Mouse (Mus musculus) limb, embryonic 12.5 days (tissue): ENCODE data around the gene Foxd1. TPM values are rescaled to one million over a fixed set of nuclear protein-coding genes. Genes with fewer than 3 reads are reported as not detected.

Source experiments
- ATAC-seq: fragments of 200-750 bp; cut with Nextera tagmentation; 2 replicates; pipeline ENCODE4 v1.8.0; 2017; ENCODE audit warnings: low read depth, moderate TSS enrichment; ENCODE audit not compliant: insufficient number of reproducible peaks, insufficient read depth, low FRiP score, low TSS enrichment
- H3K27ac ChIP-seq: fragments of 300-500 bp; sonication (generic); 2 replicates; pipeline ENCODE4 v1.5.1; 2016; ENCODE audit warnings: mild to moderate bottlenecking, moderate library complexity
- H3K27me3 ChIP-seq: fragments of 300-500 bp; sonication (generic); 2 replicates; pipeline ENCODE4 v1.6.1; 2016; ENCODE audit warnings: mild to moderate bottlenecking, moderate library complexity
- H3K36me3 ChIP-seq: fragments of 300-500 bp; sonication (generic); 2 replicates; pipeline ENCODE4 v1.6.1; 2016; ENCODE audit warnings: mild to moderate bottlenecking, moderate library complexity
- H3K4me1 ChIP-seq: fragments of 300-500 bp; sonication (generic); replicated peaks from 2 replicates; pipeline ENCODE4 v1.6.1; 2016
- H3K4me2 ChIP-seq: fragments of 300-500 bp; sonication (generic); 2 replicates; pipeline ENCODE4 v1.6.1; 2016; ENCODE audit warnings: mild to moderate bottlenecking, moderate library complexity
- H3K4me3 ChIP-seq: fragments of 300-500 bp; sonication (generic); replicated peaks from 2 replicates; pipeline ENCODE4 v1.5.1; 2016; ENCODE audit warnings: mild to moderate bottlenecking
- H3K9ac ChIP-seq: fragments of 300-500 bp; sonication (generic); replicated peaks from 2 replicates; pipeline ENCODE4 v1.6.1; 2016; ENCODE audit warnings: mild to moderate bottlenecking, moderate library complexity
- H3K9me3 ChIP-seq: fragments of 300-500 bp; sonication (generic); 2 replicates; pipeline ENCODE4 v1.6.1; 2016; ENCODE audit warnings: mild to moderate bottlenecking, moderate library complexity
- WGBS: fragments of 180-500 bp; shearing (Covaris S2); methylation state at CpG from one replicate; pipeline ENCODE4 v1.1.7; 2016; 5-methylcytosine and 5-hydroxymethylcytosine counted together
- polyA plus RNA-seq: library from polyadenylated mRNA; unstranded; fragments of >200 nt; fragmentation: Nextera tagmentation; extraction: Ambion mirVana; gene quantifications from 2 replicates; pipeline ENCODE4 v1.2.1, GENCODE M21; 2016

Foxd1 gene
- polyA plus RNA-seq, 1 experiment from 2014 or later: 0.25 TPM

DNA sequence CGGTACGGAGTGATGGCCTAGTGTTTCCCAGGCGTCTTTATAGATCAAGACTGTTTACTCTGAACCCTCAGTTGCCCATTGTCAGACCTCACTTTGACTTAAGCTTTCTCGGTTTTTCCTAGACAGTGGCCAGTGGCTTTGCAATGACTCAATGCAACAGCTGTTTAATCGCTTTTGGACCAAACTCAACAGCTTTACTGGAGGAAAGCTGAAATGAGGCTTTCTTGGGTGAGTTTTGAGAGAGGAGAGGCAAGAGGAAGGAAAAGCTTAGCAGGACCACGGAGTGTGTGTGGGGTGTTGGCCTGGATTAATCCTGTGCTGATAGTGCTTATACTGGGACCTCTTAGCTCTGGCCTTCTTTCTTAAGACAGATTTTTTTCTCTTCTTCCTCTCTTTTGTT lies 36.3 kb downstream of the Foxd1 start:
- Histone ChIP-seq H3K4me2 (peak overlapping the region; percentile 90), H3K4me1 (peaks cover 35% of the 10 kb centered on the region), H3K9ac (no peak overlapping the region), H3K27me3 (peaks cover 68% of the 10 kb centered on the region), H3K9me3 (peaks cover 11% of the 10 kb centered on the region; the same call in 1 of the 2 replicates), H3K4me3 (peak overlapping the region; percentile 46), H3K27ac (no peak overlapping the region), H3K36me3 (no peaks in the 10 kb centered on the region)
- 15% methylated on average over 6 of the region's 6 CpGs for WGBS
- no peak for ATAC-seq

DNA sequence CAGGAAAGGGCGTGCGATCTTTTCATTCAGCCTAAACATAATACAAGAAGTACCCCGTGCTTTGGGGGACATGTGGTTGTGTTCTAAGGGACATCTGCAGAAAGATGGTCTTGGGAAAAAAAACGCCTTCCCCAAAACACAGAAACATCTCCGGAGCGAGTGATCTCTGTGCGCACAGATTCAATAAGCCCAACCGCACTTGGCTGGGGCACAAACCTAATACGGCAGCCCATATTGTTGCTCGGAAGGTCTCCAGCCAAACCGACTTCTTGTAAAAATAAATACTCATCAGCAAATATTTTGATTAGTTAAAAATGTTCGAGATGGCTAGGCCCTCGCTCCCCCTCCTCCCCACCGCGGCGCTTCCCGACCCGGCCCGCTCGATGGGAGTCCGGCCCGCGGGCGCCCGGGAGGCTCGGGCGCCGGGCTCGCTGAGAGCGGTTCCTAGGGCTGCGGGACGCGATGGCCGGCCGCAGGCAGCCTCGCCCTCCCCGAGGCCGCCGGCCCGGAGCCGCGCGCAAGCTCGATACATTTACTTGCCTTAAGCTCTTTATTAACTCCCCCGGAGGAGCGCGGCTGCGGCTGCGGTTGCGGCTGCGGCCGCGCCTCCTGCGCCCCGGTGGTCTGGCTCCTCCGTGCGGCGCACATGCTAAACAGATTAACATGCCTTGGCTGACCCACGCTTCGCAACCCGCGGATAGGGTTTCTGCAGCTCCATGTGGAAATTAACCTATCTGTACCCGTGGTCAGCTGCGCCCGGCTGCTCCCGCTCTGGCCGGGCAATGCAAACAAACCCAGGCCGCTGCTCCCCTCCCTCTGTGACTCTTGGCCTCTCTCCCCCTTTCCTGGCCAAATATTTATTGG lies 37.0 kb downstream of the Foxd1 start:
- peak; percentile 66 for ATAC-seq
- under 1% methylated on average over 68 of the region's 68 CpGs for WGBS
- peaks cover 35% of the 10 kb centered on the region for H3K4me1 ChIP-seq
- peak overlapping the region; percentile 46 for H3K4me3 ChIP-seq
- peak overlapping the region; percentile 48; the same call in 1 of the 2 replicates for H3K9ac ChIP-seq
- H3K36me3 ChIP-seq: no peaks in the 10 kb centered on the region
- H3K4me2 ChIP-seq: peak overlapping the region; percentile 90
- H3K9me3 ChIP-seq: peaks cover 8% of the 10 kb centered on the region; the same call in 1 of the 2 replicates
- H3K27ac ChIP-seq: peak overlapping the region; percentile 35; the same call in 1 of the 2 replicates
- H3K27me3 ChIP-seq: peaks cover 70% of the 10 kb centered on the region

DNA sequence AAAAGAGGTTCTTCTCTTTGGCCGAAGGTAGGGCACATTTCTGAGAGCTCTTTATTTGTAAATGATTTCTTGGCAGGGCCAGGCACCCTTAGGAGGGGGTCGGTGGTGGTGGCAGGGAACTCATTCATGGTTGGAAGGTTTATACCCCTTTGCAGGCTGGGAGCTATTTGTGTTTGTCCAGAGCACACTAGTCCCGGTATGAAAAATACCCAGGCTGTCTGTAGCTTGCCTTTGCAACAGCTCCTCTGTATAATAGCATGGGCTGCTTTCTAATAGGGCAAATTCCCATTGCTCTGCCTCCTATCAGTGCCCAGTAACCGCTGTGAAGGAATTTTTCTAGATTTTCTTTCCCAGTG lies 37.6 kb downstream of the Foxd1 start:
- WGBS: 4% methylated on average over 4 of the region's 4 CpGs
- peaks cover 70% of the 10 kb centered on the region for H3K27me3 ChIP-seq
- H3K9ac ChIP-seq: no peak overlapping the region
- no peaks in the 10 kb centered on the region for H3K36me3 ChIP-seq
- peak overlapping the region; percentile 46 for H3K4me3 ChIP-seq
- peaks cover 3% of the 10 kb centered on the region; the same call in 1 of the 2 replicates for H3K9me3 ChIP-seq
- peaks cover 35% of the 10 kb centered on the region for H3K4me1 ChIP-seq
- H3K27ac ChIP-seq: no peak overlapping the region
- H3K4me2 ChIP-seq: peak overlapping the region; percentile 90
- ATAC-seq: peak; percentile 31; the same call in 1 of the 2 replicates

DNA sequence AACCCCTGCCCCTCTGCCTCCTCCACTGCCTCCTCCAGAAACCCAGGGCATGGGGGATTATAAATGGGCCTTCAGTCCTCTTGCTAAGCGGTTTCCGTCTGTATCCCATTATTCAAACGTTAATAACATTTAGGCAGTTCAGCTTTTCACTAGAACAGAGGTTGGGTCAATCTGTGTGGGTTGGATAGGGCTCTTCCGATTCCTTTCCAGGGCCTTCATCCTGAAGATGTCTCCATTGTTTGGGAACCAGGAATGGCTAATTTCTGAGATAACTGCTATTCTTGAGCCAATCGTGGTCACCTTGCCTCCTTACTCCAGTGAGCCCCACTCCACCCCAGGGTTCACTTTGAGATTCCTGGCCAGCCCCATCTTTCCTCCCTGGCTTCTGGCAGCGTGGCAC lies 38.0 kb downstream of the Foxd1 start:
- WGBS: 20% methylated on average over 6 of the region's 6 CpGs

DNA sequence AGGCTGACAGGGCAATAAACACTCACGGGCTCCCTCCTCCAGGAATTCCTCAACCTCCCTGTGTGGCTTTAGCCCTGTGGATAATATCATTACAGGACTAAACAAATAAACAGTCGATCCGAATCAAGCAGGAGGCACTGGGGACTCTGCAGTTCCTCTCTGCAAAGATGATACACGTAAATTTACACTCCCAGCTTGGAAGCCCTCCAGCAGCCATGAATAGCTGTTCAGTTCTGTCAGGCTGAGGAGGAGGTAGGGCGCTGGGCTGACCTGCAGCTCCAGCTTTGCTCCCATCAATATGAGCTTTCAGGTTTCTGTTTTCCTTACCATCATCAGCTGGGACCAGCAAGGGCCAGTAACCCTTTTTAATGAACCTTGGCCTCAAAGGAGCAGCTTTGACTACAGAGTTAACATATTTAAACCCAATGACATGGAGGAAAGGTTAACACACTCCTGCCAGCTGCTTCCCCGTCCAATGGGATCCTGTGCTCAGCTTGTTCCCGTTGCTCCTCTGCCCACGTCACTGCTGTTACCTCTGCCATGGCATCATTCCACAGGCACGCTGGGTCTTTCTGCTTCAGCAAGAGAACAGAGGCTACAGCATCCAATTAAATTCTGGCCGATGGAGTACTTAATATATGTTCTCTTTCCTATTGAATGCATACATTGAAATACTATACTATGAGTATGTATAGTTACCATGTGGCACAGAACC lies 39.5 kb downstream of the Foxd1 start:
- Histone ChIP-seq H3K4me2 (0 out of 2 replicates have a peak overlapping the region, but pooled peaks have one; percentile 13), H3K27me3 (peaks cover 61% of the 10 kb centered on the region), H3K27ac (no peak overlapping the region), H3K36me3 (no peaks in the 10 kb centered on the region), H3K4me3 (no peak overlapping the region), H3K9ac (no peak overlapping the region), H3K4me1 (peaks cover 35% of the 10 kb centered on the region), H3K9me3 (no peaks in the 10 kb centered on the region)
- ATAC-seq: no peak
- WGBS: 19% methylated on average over 10 of the region's 10 CpGs

More for the DNA sequence above, 38.0 kb downstream of the Foxd1 start:
- peaks cover 69% of the 10 kb centered on the region for H3K27me3 ChIP-seq
- H3K4me2 ChIP-seq: no peak overlapping the region
- H3K4me1 ChIP-seq: peaks cover 35% of the 10 kb centered on the region
- no peak overlapping the region for H3K27ac ChIP-seq
- no peaks in the 10 kb centered on the region for H3K9me3 ChIP-seq
- H3K9ac ChIP-seq: no peak overlapping the region
- no peaks in the 10 kb centered on the region for H3K36me3 ChIP-seq
- no peak for ATAC-seq
- no peak overlapping the region for H3K4me3 ChIP-seq

Other genes starting within 250 kb of the Foxd1 start
- gene Arhgef28, start 147.8 kb upstream of the Foxd1 start, polyA plus RNA-seq: 21.3 and 23.7 TPM in 2 replicates
- 41.2 and 42.0 TPM in 2 replicates for gene Utp15, start 91.2 kb upstream of the Foxd1 start, polyA plus RNA-seq
- 15.3 and 19.1 TPM in 2 replicates for gene Ankra2, start 91.2 kb upstream of the Foxd1 start, polyA plus RNA-seq
- not detected in 2 replicates for gene Gm21976, start 74.4 kb upstream of the Foxd1 start, polyA plus RNA-seq
- 760 and 773 TPM in 2 replicates for gene Btf3, start 37.2 kb upstream of the Foxd1 start, polyA plus RNA-seq
- gene Gm10320, start 137.8 kb downstream of the Foxd1 start, polyA plus RNA-seq: 1.3 and 1.7 TPM in 2 replicates